Mouse (Mus musculus) 3134 (cell line): Measurements from ENCODE around the gene Ell2.

Source experiments
- DNase-seq: peaks from one replicate; pipeline ENCODE4 v3.0.0-alpha.2; 2011; ENCODE audit warnings: low spot score; ENCODE audit not compliant: insufficient read length; ENCODE audit errors: extremely low read depth

Gene Ell2

GRCm38 (mm10) chr13:75798413-75799302 is 92.1 kb downstream of the Ell2 start:
- DNase-seq, result peak; percentile 74

DNA sequence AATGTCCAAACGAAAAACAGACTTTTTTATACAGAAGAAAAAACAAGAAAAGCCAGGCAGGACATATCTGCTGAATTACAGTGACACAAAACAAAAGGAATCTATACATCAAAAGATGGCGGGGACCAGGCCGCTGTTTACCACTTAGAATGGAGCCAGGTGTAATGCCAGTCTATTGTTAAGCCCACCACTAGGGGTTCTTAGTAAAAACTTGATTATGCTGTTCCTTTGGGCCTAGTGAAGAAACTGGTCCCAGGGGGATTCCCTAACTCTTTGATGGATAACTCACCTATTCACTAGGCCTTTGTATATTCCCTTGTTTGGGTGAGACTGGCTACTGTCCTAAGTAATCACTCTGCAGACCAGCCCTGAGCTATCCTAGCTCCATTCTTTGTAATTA is 92.9 kb downstream of the Ell2 start:
- no peak for DNase-seq

- DNase-seq, result no peak
Measured at GRCm38 (mm10) chr13:75807969-75808368, 101.4 kb downstream of the Ell2 start.

DNA sequence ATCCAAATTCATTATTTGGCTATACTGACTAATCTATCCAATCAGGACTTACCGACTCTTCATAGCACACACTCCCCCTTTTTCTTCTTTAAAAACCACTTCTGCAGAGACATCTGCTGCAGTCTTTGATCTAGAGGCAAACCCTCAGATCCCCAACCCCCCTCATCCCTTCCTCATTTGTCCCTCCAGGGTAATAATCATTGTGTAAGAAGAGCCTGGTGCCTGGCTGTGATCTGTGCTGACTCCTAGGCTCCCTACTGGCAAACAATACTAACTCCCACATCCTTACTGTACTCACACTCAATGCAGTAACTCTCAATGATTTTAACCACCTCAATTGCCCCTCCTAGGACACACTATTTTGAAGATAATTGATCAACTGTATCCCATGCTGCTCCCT is 103.4 kb downstream of the Ell2 start:
- no peak for DNase-seq

DNA sequence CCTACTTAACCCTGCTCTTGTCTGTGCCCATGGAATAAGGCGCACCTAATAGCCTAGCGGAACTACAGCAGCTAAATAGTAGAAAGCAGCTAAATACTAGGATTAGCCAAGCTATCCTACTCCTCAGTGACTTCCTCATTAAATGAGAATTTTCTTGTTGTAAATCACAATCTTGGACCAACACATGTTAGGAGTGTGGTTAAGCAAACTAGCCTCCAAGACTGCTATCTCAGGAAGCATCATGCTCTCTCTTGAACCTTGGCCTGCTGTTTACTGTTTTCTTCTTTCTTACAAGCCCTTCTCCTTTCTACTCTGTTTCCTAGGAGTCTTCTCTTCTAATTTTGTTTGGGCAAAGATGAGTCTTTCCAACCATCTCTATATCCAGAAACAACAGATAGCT is 110.6 kb downstream of the Ell2 start:
- no peak for DNase-seq

DNA sequence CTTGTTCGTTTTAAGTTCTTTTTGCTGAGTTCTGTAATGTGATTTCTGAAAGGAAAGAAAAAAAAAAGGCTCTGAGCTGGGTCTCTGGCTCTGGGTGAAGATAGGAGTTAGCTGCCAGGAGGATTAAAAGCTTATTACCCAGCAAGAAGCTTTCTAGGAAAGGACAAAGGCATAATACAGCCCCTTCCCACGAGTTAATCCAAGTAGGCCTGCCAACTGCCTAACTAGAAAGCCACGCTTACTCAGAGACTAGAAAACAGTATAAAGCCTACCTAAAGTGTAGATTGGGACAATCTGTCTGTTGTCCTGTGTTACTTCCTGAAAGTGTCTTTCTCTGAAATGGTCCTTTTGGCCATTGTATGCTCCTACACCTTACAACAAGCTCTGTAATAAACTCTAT is 111.9 kb downstream of the Ell2 start:
- no peak for DNase-seq

DNA sequence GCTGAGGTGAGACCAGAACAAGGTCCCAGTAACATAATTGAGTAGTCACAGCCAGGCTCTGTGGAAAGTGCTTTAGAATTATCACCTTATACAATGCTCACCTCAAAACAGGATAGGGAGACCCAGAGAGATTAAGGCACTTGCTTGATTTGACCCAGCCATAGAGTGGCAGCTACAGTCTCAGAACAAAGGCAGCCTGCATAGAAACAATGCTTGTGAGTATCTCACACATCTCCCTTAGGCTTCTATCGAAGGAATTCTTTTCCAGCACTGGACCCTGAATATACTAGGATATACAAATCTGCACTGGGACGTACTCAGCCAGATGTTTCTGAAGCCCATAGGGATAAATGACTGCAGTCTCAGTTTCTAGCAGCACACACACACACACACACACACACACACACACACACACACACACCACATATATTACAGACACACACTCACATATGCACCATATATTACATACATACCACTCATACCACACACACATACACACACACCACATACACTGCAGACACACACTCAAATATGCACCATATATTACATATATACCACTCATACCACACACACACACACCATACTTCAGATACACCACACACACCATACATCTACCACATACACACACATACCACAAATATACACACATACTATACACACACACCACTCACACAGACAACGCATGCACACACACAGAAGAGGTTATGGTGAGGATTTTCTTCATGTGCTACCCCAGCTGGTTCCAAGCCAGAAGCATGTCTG is 112.6 kb downstream of the Ell2 start:
- no peak for DNase-seq

GRCm38 (mm10) chr13:75819898-75820297 is 113.3 kb downstream of the Ell2 start:
- DNase-seq, result no peak
